19 mouse cellular contexts compared by ENCODE assay signal in the genomic region with DNA sequence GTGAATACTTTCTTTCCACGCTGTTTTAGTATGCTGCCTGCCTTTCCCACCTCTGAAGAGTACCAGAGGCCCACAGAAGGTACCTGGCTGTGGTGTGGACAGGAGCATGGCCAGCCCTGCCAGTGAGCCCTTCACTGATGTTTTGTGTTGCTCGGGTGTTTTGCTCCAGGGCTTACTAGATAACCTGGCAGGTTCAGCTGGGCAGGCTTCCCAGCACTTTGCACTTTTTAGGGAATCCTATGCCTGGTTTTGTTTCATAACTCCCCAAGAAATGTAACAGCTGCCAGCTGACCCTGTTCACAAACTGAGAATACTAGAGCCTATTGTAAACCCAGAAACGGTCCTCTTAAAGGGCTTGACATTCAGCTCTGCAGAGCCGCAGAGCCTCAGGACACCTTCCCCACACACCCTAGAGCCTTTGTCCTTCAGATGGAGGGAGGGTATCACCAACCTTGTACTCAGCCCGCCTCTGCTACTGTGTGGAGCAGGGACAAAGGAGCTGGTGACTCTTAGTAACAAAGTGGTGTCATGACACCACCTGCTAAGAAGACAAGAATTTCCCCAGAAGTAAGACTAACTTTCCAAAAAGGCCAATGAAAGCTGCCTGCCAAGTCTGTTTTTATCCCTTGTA.
DNase-seq lines count a peak whose midpoint lies in the region; ATAC-seq and TF ChIP-seq lines count a peak whose summit lies in the region.
"Had no signal": no experiment of that assay in that cellular context is flagged by ENCODE, and none has a peak within 500 bp of the region (broad histone marks: within the 10 kb centered on the region; RNA-seq: fewer than 3 reads in every experiment).

No protein-coding gene starts in this region.

- ATAC-seq in hindbrain, embryonic 11.5 days (ENCODE audit: low FRiP score) = no peak
- no peak for ATAC-seq in hindbrain, embryonic 12.5 days (ENCODE audit: low FRiP score)
- no peak for ATAC-seq in embryonic facial prominence, embryonic 15.5 days (ENCODE audit: insufficient number of reproducible peaks, low FRiP score, low TSS enrichment, low read depth)
- ATAC-seq: intestine, embryonic 16.5 days had no signal

- H3K27me3 ChIP-seq in hindbrain, embryonic 11.5 days (ENCODE audit: control insufficient read depth, insufficient read depth, low read length) = no peaks in the 10 kb centered on the region
- no peaks in the 10 kb centered on the region for H3K27me3 ChIP-seq in hindbrain, embryonic 12.5 days
- no peaks in the 10 kb centered on the region for H3K27me3 ChIP-seq in ES-Bruce4 (ENCODE audit: control insufficient read depth, insufficient read depth, low read length, poor library complexity, severe bottlenecking)
- no peaks in the 10 kb centered on the region for H3K27me3 ChIP-seq in embryonic facial prominence, embryonic 15.5 days
- H3K27me3 ChIP-seq: forebrain, embryonic 12.5 days; heart, embryonic 12.5 days; liver, embryonic 15.5 days; neural tube, embryonic 12.5 days had no signal

- H3K4me3 ChIP-seq in hindbrain, embryonic 11.5 days (ENCODE audit: low read depth, low read length) = no peak overlapping the region
- H3K4me3 ChIP-seq in hindbrain, embryonic 12.5 days = no peak overlapping the region
- no peak overlapping the region for H3K4me3 ChIP-seq in ES-Bruce4 (ENCODE audit: low read depth, low read length)
- no peak overlapping the region for H3K4me3 ChIP-seq in embryonic facial prominence, embryonic 15.5 days (replicated peaks)
- H3K4me3 ChIP-seq: forebrain, embryonic 12.5 days; heart, embryonic 12.5 days; liver, embryonic 15.5 days; neural tube, embryonic 12.5 days had no signal

- DNase-seq in hindbrain, embryonic 11.5 days (ENCODE audit: low spot score) = no peak
- DNase-seq in Muller cell, postnatal 12 days (ENCODE audit: inconsistent ontology term) = peak; percentile 10
- DNase-seq in urinary bladder, postnatal 4 days (ENCODE audit: low spot score in 2 of 2) = no peak
- no peak for DNase-seq in c-Kit-positive CD71-positive TER-119-positive erythroid progenitor cells, embryonic 14.5 days (ENCODE audit: low spot score)
- no peak for DNase-seq in thymus, postnatal 4 days
- DNase-seq: cerebellum, adult 18-20 months; cerebellum, postnatal 36 days; heart, postnatal 4 days; kidney, postnatal 10 days; thymus, postnatal 36 days had no signal

- 0 out of 2 replicates have a peak, but pooled peaks have one; percentile 54 for TF ChIP-seq EP300 in ES-Bruce4 (IDR thresholded peaks at IDR 0.05; ENCODE audit: insufficient read depth, low read depth, low read length)

- H3K27ac ChIP-seq in hindbrain, embryonic 11.5 days (ENCODE audit: low read depth, low read length) = peak overlapping the region; percentile 11; the same call in 1 of the 2 replicates
- H3K27ac ChIP-seq in hindbrain, embryonic 12.5 days = no peak overlapping the region
- H3K27ac ChIP-seq in ES-Bruce4 (ENCODE audit: insufficient read depth, low read length) = no peak overlapping the region
- H3K27ac ChIP-seq in embryonic facial prominence, embryonic 15.5 days (replicated peaks) = peak overlapping the region; percentile 28; the same call in 1 of the 2 replicates
- H3K27ac ChIP-seq: forebrain, embryonic 12.5 days; liver, embryonic 15.5 days; neural tube, embryonic 12.5 days had no signal

- no peak overlapping the region for H3K9ac ChIP-seq in hindbrain, embryonic 11.5 days (ENCODE audit: low read depth, low read length)
- no peak overlapping the region for H3K9ac ChIP-seq in hindbrain, embryonic 12.5 days
- H3K9ac ChIP-seq in ES-Bruce4 (ENCODE audit: low read depth, poor library complexity, severe bottlenecking) = no peak overlapping the region
- no peak overlapping the region for H3K9ac ChIP-seq in embryonic facial prominence, embryonic 15.5 days
- H3K9ac ChIP-seq: forebrain, embryonic 12.5 days; heart, embryonic 12.5 days; liver, embryonic 15.5 days; neural tube, embryonic 12.5 days had no signal

- no peak overlapping the region for H3K4me2 ChIP-seq in hindbrain, embryonic 11.5 days (replicated peaks; ENCODE audit: low read depth, low read length)
- H3K4me2 ChIP-seq in hindbrain, embryonic 12.5 days (replicated peaks) = no peak overlapping the region
- no peak overlapping the region for H3K4me2 ChIP-seq in embryonic facial prominence, embryonic 15.5 days (replicated peaks)
- H3K4me2 ChIP-seq: forebrain, embryonic 12.5 days; heart, embryonic 12.5 days; liver, embryonic 15.5 days; neural tube, embryonic 12.5 days had no signal

- 35% methylated on average over 5 of the region's 5 CpGs for WGBS in hindbrain, embryonic 11.5 days
- 39% methylated on average over 5 of the region's 5 CpGs for WGBS in hindbrain, embryonic 12.5 days
- 48% methylated on average over 5 of the region's 5 CpGs for WGBS in embryonic facial prominence, embryonic 15.5 days

- no peaks in the 10 kb centered on the region for H3K9me3 ChIP-seq in hindbrain, embryonic 11.5 days (ENCODE audit: control insufficient read depth, low read length)
- H3K9me3 ChIP-seq in hindbrain, embryonic 12.5 days (replicated peaks) = no peaks in the 10 kb centered on the region
- H3K9me3 ChIP-seq in ES-Bruce4 (replicated peaks; ENCODE audit: control insufficient read depth, insufficient read depth, low read length, poor library complexity, severe bottlenecking) = no peaks in the 10 kb centered on the region
- no peaks in the 10 kb centered on the region for H3K9me3 ChIP-seq in embryonic facial prominence, embryonic 15.5 days (replicated peaks)
- H3K9me3 ChIP-seq: forebrain, embryonic 12.5 days; G1E; heart, embryonic 12.5 days; liver, embryonic 15.5 days; neural tube, embryonic 12.5 days had no signal

- no peak for TF ChIP-seq CTCF in ES-Bruce4 (IDR thresholded peaks at IDR 0.05; ENCODE audit: low read depth, low read length)

- no peak for TF ChIP-seq POLR2A in ES-Bruce4 (IDR thresholded peaks at IDR 0.05; ENCODE audit: insufficient read depth, low read length)

- H3K36me3 ChIP-seq in hindbrain, embryonic 11.5 days (ENCODE audit: control insufficient read depth, insufficient read depth, low read length) = no peaks in the 10 kb centered on the region
- no peaks in the 10 kb centered on the region for H3K36me3 ChIP-seq in hindbrain, embryonic 12.5 days
- no peaks in the 10 kb centered on the region for H3K36me3 ChIP-seq in ES-Bruce4 (ENCODE audit: control insufficient read depth, insufficient read depth, low read length, poor library complexity, severe bottlenecking)
- H3K36me3 ChIP-seq in embryonic facial prominence, embryonic 15.5 days = no peaks in the 10 kb centered on the region
- H3K36me3 ChIP-seq: forebrain, embryonic 12.5 days; heart, embryonic 12.5 days; liver, embryonic 15.5 days; neural tube, embryonic 12.5 days had no signal

- H3K4me1 ChIP-seq in hindbrain, embryonic 11.5 days (replicated peaks; ENCODE audit: control insufficient read depth, insufficient read depth, low read length) = peaks cover 2% of the 10 kb centered on the region; the same call in 1 of the 2 replicates
- peaks cover 11% of the 10 kb centered on the region for H3K4me1 ChIP-seq in hindbrain, embryonic 12.5 days
- H3K4me1 ChIP-seq in ES-Bruce4 (ENCODE audit: control insufficient read depth, insufficient read depth, low read length) = peaks cover 2% of the 10 kb centered on the region
- H3K4me1 ChIP-seq in embryonic facial prominence, embryonic 15.5 days = peaks cover 37% of the 10 kb centered on the region
- H3K4me1 ChIP-seq: liver, embryonic 15.5 days had no signal

Comparison
In these comparisons a context has a peak if more than half of its experiments do, and no peak if none do; other contexts are left out.
1. H3K27ac ChIP-seq: peak in hindbrain, embryonic 11.5 days (single experiment) and embryonic facial prominence, embryonic 15.5 days (single experiment); none in hindbrain, embryonic 12.5 days (single experiment) and ES-Bruce4 (single experiment).